Mouse (Mus musculus) embryo, embryonic 10.5 days (tissue): ENCODE results near the gene Exoc3l.
A peak's percentile ranks its signal among the peaks of the same experiment; 100 is the strongest.

ENCODE experiments used
- DNase-seq: peaks from one replicate; pipeline ENCODE4 v3.0.0-alpha.2; 2015; ENCODE audit warnings: low spot score

Gene Exoc3l

GRCm38 (mm10) chr8:105313622-105314402 lies 17.9 kb upstream of the Exoc3l start:
- no peak for DNase-seq

GRCm38 (mm10) chr8:105312891-105313481 lies 17.1 kb upstream of the Exoc3l start:
- no peak for DNase-seq

- no peak for DNase-seq
Measured at GRCm38 (mm10) chr8:105311718-105312117, 15.8 kb upstream of the Exoc3l start.

- no peak for DNase-seq
Measured at GRCm38 (mm10) chr8:105310118-105310517, 14.2 kb upstream of the Exoc3l start.

- DNase-seq = no peak
Measured at GRCm38 (mm10) chr8:105309142-105309847, 13.4 kb upstream of the Exoc3l start.

- DNase-seq = no peak
Measured at GRCm38 (mm10) chr8:105308428-105308827, 12.5 kb upstream of the Exoc3l start.

- DNase-seq = no peak
Measured at GRCm38 (mm10) chr8:105307670-105308069, 11.8 kb upstream of the Exoc3l start.

- DNase-seq = no peak
Measured at GRCm38 (mm10) chr8:105306146-105306691, 10.3 kb upstream of the Exoc3l start.

- DNase-seq = peak; percentile 54
Measured at GRCm38 (mm10) chr8:105305211-105306145, 9.6 kb upstream of the Exoc3l start, which contains the start of gene Elmo3. TSS of gene Elmo3 (plus strand) at chr8:105305601.

GRCm38 (mm10) chr8:105304325-105305210 lies 8.7 kb upstream of the Exoc3l start:
- no peak for DNase-seq

GRCm38 (mm10) chr8:105303874-105304273 lies 8.0 kb upstream of the Exoc3l start:
- DNase-seq = no peak

- no peak for DNase-seq
Measured at GRCm38 (mm10) chr8:105303396-105303795, 7.5 kb upstream of the Exoc3l start.

- no peak for DNase-seq
Measured at GRCm38 (mm10) chr8:105299962-105300361, 4.1 kb upstream of the Exoc3l start.

GRCm38 (mm10) chr8:105298351-105299252 lies 2.7 kb upstream of the Exoc3l start:
- no peak for DNase-seq

GRCm38 (mm10) chr8:105297511-105298192 lies 1.8 kb upstream of the Exoc3l start, which contains the start of gene E2f4:
TSS of gene E2f4 (plus strand) at chr8:105297663.
- DNase-seq = peak; percentile 96

- no peak for DNase-seq
Measured at GRCm38 (mm10) chr8:105295256-105295655, 645 bp downstream of the Exoc3l start.

- no peak for DNase-seq
Measured at GRCm38 (mm10) chr8:105294776-105295175, 1.1 kb downstream of the Exoc3l start.

- DNase-seq = no peak
Measured at GRCm38 (mm10) chr8:105293405-105293804, 2.5 kb downstream of the Exoc3l start.

- DNase-seq = no peak
Measured at GRCm38 (mm10) chr8:105292471-105292870, 3.4 kb downstream of the Exoc3l start.
